Mouse (Mus musculus) CD4-positive, CD25-positive, alpha-beta regulatory T cell, adult 4 months (primary cell): ENCODE data around the gene 2010109A12Rik. TPM values are rescaled to one million over a fixed set of nuclear protein-coding genes. Genes with fewer than 3 reads are reported as not detected.

Source experiments
- ATAC-seq: one replicate; pipeline ENCODE4 v1.8.0; 2017
- polyA plus RNA-seq, 2 experiments: library from polyadenylated mRNA; unstranded; fragments of 100-300 nt; shearing (Covaris generic); gene quantifications; one replicate each; pipeline ENCODE4 v1.2.1; 2017

The 2010109A12Rik gene
- polyA plus RNA-seq, 2 experiments from 2014 or later = 2.0 to 2.8 TPM

GRCm38 (mm10) chr5:93231721-93232120, 25.4 kb downstream of the 2010109A12Rik start:
- ATAC-seq = no peak

GRCm38 (mm10) chr5:93232838-93233237, 26.5 kb downstream of the 2010109A12Rik start:
- no peak for ATAC-seq

GRCm38 (mm10) chr5:93234130-93234529, 27.8 kb downstream of the 2010109A12Rik start:
- ATAC-seq = no peak

DNA sequence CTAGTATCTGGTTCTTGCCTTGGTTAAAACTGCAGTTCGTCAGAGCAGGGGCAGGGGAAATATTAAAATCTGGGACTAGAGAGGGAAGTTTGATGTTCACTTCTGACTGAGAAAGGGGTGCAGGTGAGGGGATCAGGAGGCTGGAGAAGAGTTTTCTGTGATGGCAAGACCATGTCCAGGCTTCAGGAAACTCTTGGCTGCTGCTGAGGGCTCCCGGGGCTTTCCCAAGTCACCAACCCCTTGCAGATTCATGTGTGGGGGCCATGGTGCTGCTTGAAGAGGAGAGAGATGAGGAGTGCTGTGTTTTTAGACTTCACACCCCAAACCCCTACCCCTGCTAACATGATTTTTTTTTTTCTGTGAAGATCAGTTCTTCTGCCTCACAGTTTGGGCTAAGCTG, 28.3 kb downstream of the 2010109A12Rik start:
- no peak for ATAC-seq

- no peak for ATAC-seq
Measured at GRCm38 (mm10) chr5:93235888-93236287, 29.6 kb downstream of the 2010109A12Rik start.

DNA sequence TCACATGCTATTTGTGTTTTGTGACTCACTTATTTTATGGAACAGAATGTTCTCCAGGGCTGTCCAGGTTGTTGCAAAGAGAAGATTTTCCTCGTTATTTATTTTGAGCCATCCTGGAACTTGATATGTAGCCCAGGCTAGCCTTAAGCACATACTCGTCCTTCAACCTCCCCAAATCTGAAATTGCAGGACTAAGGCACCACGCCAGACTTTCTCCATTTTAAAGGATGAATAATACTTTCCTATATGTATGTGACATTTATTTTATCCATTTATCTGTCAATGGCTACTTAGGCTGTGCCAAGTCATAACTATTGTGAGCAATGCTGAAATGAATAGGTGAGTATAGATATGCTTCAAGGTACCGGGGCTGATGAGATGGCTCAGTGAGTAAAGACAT, 30.2 kb downstream of the 2010109A12Rik start:
- no peak for ATAC-seq

GRCm38 (mm10) chr5:93239590-93240544, 33.5 kb downstream of the 2010109A12Rik start:
- ATAC-seq = no peak

GRCm38 (mm10) chr5:93245280-93245679, 39.0 kb downstream of the 2010109A12Rik start:
- no peak for ATAC-seq

DNA sequence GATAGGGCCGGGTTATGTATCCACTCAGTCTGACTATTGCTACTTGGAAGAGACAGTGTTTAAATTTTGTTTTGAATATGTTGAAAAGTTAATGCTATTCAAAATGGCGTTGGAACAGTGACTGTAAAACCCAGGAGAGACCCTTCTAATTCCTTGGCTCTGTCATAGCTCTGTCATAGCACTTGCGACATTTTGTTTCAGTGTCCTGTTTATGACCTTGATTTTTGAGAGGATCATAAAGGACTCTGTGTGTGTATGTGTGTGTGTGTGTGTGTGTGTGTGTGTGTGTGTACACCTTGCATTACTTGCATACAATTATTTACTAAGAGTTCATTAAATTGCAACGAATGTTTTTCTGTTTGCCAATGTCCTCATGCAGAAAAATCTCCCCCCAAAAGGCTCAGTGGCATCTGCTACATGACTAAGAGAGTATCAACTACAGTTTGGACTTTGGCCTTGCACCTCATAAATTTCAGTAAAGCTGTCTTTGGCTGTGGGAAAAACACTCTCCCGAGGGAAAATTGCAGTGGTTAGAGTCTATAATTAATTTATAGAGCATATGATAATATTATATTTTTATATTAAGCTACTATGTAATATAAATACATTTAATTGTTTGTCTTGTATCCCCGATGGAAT, 43.7 kb downstream of the 2010109A12Rik start:
- ATAC-seq = no peak

- no peak for ATAC-seq
Measured at GRCm38 (mm10) chr5:93251001-93251760, 44.9 kb downstream of the 2010109A12Rik start.

DNA sequence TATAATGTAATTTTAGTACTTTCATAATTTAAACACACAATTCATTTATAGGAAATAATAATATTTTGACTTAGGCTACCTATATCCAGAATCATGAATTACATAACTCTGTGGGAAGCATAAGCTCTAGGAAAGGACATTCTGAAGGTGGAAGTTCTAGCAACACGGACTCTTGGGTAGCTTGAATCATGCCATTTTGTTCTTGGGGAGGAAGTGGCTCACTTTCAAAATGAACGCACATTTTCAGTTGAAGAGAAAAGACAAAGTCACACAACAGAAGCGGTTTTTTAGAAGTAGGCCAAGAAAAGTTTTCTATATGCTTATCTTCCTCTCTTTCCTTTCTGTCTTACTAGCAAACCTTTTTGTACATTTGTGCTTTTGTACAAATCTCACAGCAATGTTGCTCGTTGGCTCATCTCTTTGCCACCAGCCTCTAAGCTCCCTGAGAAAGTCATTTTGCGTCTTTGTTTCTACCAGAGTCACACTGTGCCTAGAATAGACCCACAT, 49.5 kb downstream of the 2010109A12Rik start:
- ATAC-seq = peak; percentile 49

GRCm38 (mm10) chr5:93256820-93257405, 50.6 kb downstream of the 2010109A12Rik start:
- no peak for ATAC-seq

- no peak for ATAC-seq
Measured at GRCm38 (mm10) chr5:93259349-93259748, 53.0 kb downstream of the 2010109A12Rik start.

- ATAC-seq = no peak
Measured at GRCm38 (mm10) chr5:93260983-93261382, 54.7 kb downstream of the 2010109A12Rik start.

DNA sequence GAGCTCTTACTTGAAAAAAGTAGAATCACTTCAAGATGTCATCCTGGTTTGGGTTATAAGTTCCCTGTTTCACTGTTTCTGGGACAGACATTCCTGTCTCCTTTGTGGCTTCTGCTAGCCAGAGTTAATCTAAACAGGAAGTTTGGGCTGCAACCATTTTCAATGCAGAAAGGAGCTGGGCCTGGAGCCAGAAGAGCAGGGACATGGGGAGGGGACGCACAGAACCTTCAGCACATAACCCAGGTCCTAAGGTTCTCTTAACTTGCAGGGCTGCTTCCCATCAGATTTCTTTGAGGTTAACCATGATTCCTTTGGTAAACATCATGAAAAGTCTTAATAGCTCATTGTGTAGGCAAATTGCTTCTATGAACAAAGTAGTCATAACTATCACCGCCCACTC, 56.4 kb downstream of the 2010109A12Rik start:
- ATAC-seq = no peak

Other genes with a start within 250 kb of the 2010109A12Rik start
- gene Sowahb, start 161.5 kb upstream of the 2010109A12Rik start, polyA plus RNA-seq = not detected
- 10 to 100 TPM; 31.6 to 40.2 TPM for gene Sept11, start 113.1 kb upstream of the 2010109A12Rik start, polyA plus RNA-seq
- 10 to 100 TPM; 75.1 to 88.5 TPM for gene Ccni, start within 50 bp of the 2010109A12Rik start, polyA plus RNA-seq
- gene Ccng2, start 60.7 kb downstream of the 2010109A12Rik start, polyA plus RNA-seq = 10 to 100 TPM; 19.3 to 30.6 TPM